Mouse (Mus musculus) lung, adult 2 months (tissue): ENCODE data around the gene Arf6.
"Not testable (repeated sequence)": the region's sequence is repeated elsewhere in the genome, so short reads cannot be mapped to it uniquely, and the experiment has no call there.

Source experiments
- CTCF ChIP-seq: fragments of 200-500 bp; IDR thresholded peaks from 2 replicates; pipeline ENCODE4 v1.5.1; 2011; ENCODE audit warnings: mild to moderate bottlenecking, low read length, control low read depth; ENCODE audit not compliant: insufficient read depth
- POLR2A ChIP-seq: fragments of 200-500 bp; IDR thresholded peaks from 2 replicates; pipeline ENCODE4 v1.6.1; 2011; ENCODE audit warnings: low read depth, mild to moderate bottlenecking, control low read depth, low read length, borderline replicate concordance; ENCODE audit errors: extremely low read depth

- TF ChIP-seq CTCF, POLR2A: not testable (repeated sequence)
These were observed 8.8 kb upstream of the Arf6 start for GRCm38 (mm10) chr12:69363110-69363509.
